Mouse (Mus musculus): ENCODE measurements around the gene Atxn7l3. TPM values are rescaled to one million over a fixed set of nuclear protein-coding genes. Genes with fewer than 3 reads are reported as not detected.

The Atxn7l3 gene
- polyA plus RNA-seq, 1 experiment from 2014 or later, result 15.1 TPM

DNA sequence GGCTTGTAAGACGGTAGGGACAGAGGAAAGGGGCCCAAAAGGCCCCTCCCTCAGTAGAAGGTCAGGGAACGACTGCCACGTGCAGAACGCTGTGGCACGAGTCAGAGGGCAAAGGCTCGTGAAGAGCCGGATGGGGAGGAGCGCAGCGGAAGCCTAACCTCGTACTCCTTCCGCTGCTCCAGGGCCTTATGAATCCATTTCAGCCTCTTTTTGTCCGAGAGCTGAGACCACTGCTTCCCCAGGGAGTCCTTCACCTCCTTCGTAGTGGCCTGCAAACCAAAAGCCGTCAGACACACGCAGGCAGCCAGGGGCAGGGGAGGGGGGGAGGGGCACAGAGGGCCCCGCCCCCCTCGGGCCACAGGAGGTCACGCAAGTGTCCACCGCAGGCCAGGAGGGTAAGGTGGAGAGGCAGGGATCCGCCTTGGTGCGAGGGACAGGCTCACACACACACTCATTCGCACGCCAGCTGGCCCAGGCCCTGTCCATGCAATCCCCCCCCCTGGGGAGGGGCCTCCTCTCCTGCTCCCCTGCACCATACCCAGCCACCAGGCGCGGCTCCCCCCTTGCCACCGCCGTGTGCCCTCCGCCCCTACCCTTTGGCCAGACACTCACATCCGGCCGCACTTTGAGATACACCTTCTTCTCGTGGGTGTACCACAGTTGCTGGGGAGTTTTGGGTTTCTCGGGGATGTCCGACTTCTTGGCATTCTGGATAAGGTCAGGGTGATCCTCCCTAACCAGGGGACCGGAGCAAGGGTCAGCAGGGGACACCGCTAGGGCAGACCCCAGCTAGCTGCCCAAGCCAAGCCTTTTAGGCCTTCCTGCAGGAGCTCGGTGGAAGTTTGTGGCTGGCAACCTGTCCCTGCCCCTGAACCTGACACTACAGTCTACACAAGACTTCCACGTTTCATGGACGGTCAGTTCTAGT is 14.6 kb upstream of the Atxn7l3 start:
- Histone ChIP-seq H3K9ac (replicated peaks; ENCODE audit: low read length) (peak overlapping the region; percentile 9), H3K9me3 (replicated peaks; ENCODE audit: control insufficient read depth, low read length) (no peaks in the 10 kb centered on the region), H3K4me3 (ENCODE audit: low read depth, low read length) (no peak overlapping the region), H3K4me1 (ENCODE audit: control insufficient read depth, insufficient read depth, low read length) (peaks cover 9% of the 10 kb centered on the region), H3K27ac (replicated peaks; ENCODE audit: low read depth, low read length) (no peak overlapping the region), H3K4me2 (ENCODE audit: low read depth, low read length) (no peak overlapping the region), H3K27me3 (ENCODE audit: control insufficient read depth, insufficient read depth, low read length) (no peaks in the 10 kb centered on the region), H3K36me3 (replicated peaks; ENCODE audit: control insufficient read depth, insufficient read depth, low read depth, low read length) (peaks cover 8% of the 10 kb centered on the region; the same call in 1 of the 2 replicates)
- ATAC-seq (replicated peaks; ENCODE audit: insufficient number of reproducible peaks, low FRiP score, low TSS enrichment, low read depth) (no peak), DNase-seq (ENCODE audit: low spot score) (no peak)
- WGBS, result 32% methylated on average over 38 of the region's 38 CpGs

DNA sequence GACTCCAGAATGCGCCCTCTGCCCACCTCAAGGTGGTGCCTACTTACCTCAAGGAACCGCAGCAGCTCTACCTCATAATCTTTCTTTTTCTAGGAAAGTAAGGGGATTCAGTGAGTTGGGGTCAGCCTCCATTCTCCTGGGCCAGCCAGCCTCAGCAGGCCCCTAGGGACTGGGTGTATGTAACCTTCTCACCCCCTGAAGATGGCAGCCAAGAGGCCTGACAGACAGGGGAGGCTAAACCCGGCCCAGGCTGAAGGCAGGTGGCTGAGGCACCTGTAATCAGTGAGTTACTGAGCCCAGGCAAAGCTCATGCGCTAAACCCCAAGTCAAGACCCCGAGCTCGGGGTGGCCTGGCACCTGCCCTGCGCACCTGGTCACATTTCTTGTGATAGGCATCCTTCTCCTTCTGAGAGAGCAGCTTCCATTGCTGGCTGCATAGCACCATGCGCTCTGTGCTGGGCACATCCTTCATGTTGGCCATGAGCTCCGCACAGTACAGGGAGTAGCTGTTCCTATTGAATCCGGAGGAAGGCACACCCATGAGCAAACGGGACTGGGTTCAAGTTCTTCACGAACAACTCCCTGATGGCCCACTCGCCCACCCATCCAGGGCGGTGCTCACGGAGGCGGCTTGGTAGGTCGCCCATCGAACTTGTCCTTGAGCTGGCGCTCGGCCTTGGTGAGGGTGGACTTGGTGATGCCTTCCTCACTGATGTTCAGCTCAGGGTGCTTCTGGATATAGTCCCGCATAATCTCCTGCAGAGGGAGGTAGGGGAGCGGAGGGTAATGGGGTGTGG is 13.6 kb upstream of the Atxn7l3 start:
- Histone ChIP-seq H3K27me3 (ENCODE audit: control insufficient read depth, insufficient read depth, low read length) (no peaks in the 10 kb centered on the region), H3K36me3 (replicated peaks; ENCODE audit: control insufficient read depth, insufficient read depth, low read depth, low read length) (peaks cover 8% of the 10 kb centered on the region; the same call in 1 of the 2 replicates), H3K9me3 (replicated peaks; ENCODE audit: control insufficient read depth, low read length) (no peaks in the 10 kb centered on the region), H3K4me2 (ENCODE audit: low read depth, low read length) (peak overlapping the region; percentile 32; the same call in 1 of the 2 replicates), H3K4me3 (ENCODE audit: low read depth, low read length) (peak overlapping the region; percentile 23), H3K9ac (replicated peaks; ENCODE audit: low read length) (peak overlapping the region; percentile 19), H3K27ac (replicated peaks; ENCODE audit: low read depth, low read length) (no peak overlapping the region), H3K4me1 (ENCODE audit: control insufficient read depth, insufficient read depth, low read length) (peaks cover 5% of the 10 kb centered on the region)
- WGBS, result 89% methylated on average over 22 of the region's 22 CpGs
- ATAC-seq (replicated peaks; ENCODE audit: insufficient number of reproducible peaks, low FRiP score, low TSS enrichment, low read depth), result no peak
- DNase-seq (ENCODE audit: low spot score), result no peak

DNA sequence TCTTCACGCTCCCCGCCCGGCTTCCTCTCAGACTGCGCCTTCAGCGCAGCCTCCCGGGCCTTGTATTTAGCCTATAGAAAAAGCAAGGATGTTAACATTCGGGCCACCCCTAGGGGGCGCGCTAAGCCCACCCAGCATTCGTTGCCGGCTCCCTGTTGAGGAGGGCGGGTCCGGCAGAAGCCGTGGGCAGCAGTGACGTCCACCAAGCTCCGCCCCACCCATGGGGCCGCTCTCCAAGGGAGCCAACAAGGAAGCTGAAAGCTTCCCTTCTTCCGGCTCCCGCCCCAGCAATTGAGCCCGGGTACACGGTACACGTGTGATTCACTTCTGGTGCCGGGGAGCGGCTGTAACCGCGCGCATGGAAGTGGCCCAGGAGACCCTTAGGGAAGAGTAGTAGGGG is 12.5 kb upstream of the Atxn7l3 start:
- H3K36me3 ChIP-seq (replicated peaks; ENCODE audit: control insufficient read depth, insufficient read depth, low read depth, low read length), result peaks cover 8% of the 10 kb centered on the region; the same call in 1 of the 2 replicates
- peak overlapping the region; percentile 19 for H3K9ac ChIP-seq (replicated peaks; ENCODE audit: low read length)
- peak; percentile 98 for DNase-seq (ENCODE audit: low spot score)
- peak; percentile 86 for ATAC-seq (replicated peaks; ENCODE audit: insufficient number of reproducible peaks, low FRiP score, low TSS enrichment, low read depth)
- peak overlapping the region; percentile 23 for H3K4me3 ChIP-seq (ENCODE audit: low read depth, low read length)
- peak overlapping the region; percentile 4; the same call in 1 of the 2 replicates for H3K27ac ChIP-seq (replicated peaks; ENCODE audit: low read depth, low read length)
- H3K9me3 ChIP-seq (replicated peaks; ENCODE audit: control insufficient read depth, low read length), result no peaks in the 10 kb centered on the region
- H3K4me1 ChIP-seq (ENCODE audit: control insufficient read depth, insufficient read depth, low read length), result peaks cover 5% of the 10 kb centered on the region
- WGBS, result under 1% methylated on average over 27 of the region's 27 CpGs
- H3K4me2 ChIP-seq (ENCODE audit: low read depth, low read length), result peak overlapping the region; percentile 32
- no peaks in the 10 kb centered on the region for H3K27me3 ChIP-seq (ENCODE audit: control insufficient read depth, insufficient read depth, low read length)

DNA sequence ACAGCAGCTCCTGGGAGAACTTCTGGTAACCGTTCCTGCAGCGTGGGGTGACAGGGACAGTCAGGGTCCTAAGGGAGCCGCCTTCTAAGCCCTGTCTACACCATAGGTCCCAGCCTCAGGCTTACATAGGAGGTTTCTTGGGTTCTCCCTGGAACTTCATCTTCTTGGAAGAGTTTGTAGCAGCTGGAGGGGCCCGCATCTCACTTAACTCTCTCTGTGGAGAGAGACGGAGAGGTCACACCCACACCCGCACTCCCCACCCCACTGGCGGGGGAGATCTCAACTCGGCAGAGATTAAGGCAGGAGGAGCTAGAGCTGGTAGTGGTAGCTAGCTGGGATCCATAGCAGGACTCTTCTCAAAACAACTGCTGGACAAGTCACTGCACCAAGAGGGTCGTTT is 11.7 kb upstream of the Atxn7l3 start:
- ATAC-seq (replicated peaks; ENCODE audit: insufficient number of reproducible peaks, low FRiP score, low TSS enrichment, low read depth), result no peak
- no peaks in the 10 kb centered on the region for H3K9me3 ChIP-seq (replicated peaks; ENCODE audit: control insufficient read depth, low read length)
- no peak overlapping the region for H3K27ac ChIP-seq (replicated peaks; ENCODE audit: low read depth, low read length)
- DNase-seq (ENCODE audit: low spot score), result no peak
- H3K27me3 ChIP-seq (ENCODE audit: control insufficient read depth, insufficient read depth, low read length), result no peaks in the 10 kb centered on the region
- H3K36me3 ChIP-seq (replicated peaks; ENCODE audit: control insufficient read depth, insufficient read depth, low read depth, low read length), result peaks cover 8% of the 10 kb centered on the region; the same call in 1 of the 2 replicates
- 85% methylated on average over 9 of the region's 9 CpGs for WGBS
- no peak overlapping the region for H3K4me3 ChIP-seq (ENCODE audit: low read depth, low read length)
- no peak overlapping the region for H3K9ac ChIP-seq (replicated peaks; ENCODE audit: low read length)
- H3K4me2 ChIP-seq (ENCODE audit: low read depth, low read length), result no peak overlapping the region
- peaks cover 5% of the 10 kb centered on the region for H3K4me1 ChIP-seq (ENCODE audit: control insufficient read depth, insufficient read depth, low read length)

DNA sequence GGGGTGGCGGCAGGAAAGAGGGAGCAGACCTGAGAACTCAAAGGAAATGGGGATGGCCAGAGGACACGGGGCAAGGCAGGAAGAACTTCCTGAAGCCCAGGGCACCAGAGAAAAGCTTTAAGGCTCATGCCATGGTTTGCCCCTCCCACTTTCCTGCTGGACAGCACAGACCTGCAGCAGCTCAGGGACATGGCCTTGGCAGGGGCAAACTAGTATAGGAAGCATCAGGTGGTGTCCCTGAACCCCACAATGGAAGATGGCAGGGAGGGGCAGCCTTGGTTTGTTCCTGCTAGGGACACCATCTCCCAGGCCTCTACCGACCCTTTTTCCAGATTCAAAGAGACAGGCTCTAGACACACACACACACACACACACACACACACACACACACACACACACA is 8.9 kb upstream of the Atxn7l3 start:
- Histone ChIP-seq H3K9me3 (replicated peaks; ENCODE audit: control insufficient read depth, low read length) (no peaks in the 10 kb centered on the region), H3K4me2 (ENCODE audit: low read depth, low read length) (no peak overlapping the region), H3K27ac (replicated peaks; ENCODE audit: low read depth, low read length) (no peak overlapping the region), H3K4me1 (ENCODE audit: control insufficient read depth, insufficient read depth, low read length) (no peaks in the 10 kb centered on the region; the same call in none of the 2 replicates), H3K36me3 (replicated peaks; ENCODE audit: control insufficient read depth, insufficient read depth, low read depth, low read length) (peaks cover 8% of the 10 kb centered on the region; the same call in 1 of the 2 replicates), H3K4me3 (ENCODE audit: low read depth, low read length) (no peak overlapping the region), H3K27me3 (ENCODE audit: control insufficient read depth, insufficient read depth, low read length) (no peaks in the 10 kb centered on the region), H3K9ac (replicated peaks; ENCODE audit: low read length) (no peak overlapping the region)
- no peak for DNase-seq (ENCODE audit: low spot score)
- ATAC-seq (replicated peaks; ENCODE audit: insufficient number of reproducible peaks, low FRiP score, low TSS enrichment, low read depth), result no peak
- whole genome bisulfite sequencing, result 61% methylated on average over 3 of the region's 3 CpGs

DNA sequence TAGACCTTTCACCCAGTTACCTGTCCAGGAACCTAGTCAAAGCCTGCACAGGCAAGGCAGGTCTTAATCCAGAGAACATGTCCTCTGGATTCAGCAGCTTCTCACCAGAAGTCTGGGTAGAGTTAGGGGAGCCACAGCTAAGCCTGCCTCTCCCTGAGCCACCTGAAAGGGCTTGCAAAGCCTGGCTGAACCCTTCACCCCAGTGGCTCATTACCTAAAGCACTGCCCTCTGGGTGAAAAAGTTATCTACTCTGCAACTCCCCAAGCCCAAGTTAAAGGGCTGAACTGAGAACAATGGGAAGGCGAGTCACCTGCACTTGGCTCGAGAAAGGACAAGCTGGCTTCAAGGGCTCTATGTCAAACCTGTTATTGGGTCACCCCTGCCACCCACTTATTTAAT is 7.7 kb upstream of the Atxn7l3 start:
- H3K27ac ChIP-seq (replicated peaks; ENCODE audit: low read depth, low read length), result no peak overlapping the region
- H3K4me2 ChIP-seq (ENCODE audit: low read depth, low read length), result no peak overlapping the region
- no peaks in the 10 kb centered on the region for H3K27me3 ChIP-seq (ENCODE audit: control insufficient read depth, insufficient read depth, low read length)
- no peak for ATAC-seq (replicated peaks; ENCODE audit: insufficient number of reproducible peaks, low FRiP score, low TSS enrichment, low read depth)
- no peaks in the 10 kb centered on the region; the same call in 1 of the 2 replicates for H3K4me1 ChIP-seq (ENCODE audit: control insufficient read depth, insufficient read depth, low read length)
- H3K36me3 ChIP-seq (replicated peaks; ENCODE audit: control insufficient read depth, insufficient read depth, low read depth, low read length), result peaks cover 8% of the 10 kb centered on the region; the same call in 1 of the 2 replicates
- H3K4me3 ChIP-seq (ENCODE audit: low read depth, low read length), result no peak overlapping the region
- no peak overlapping the region for H3K9ac ChIP-seq (replicated peaks; ENCODE audit: low read length)
- no peak for DNase-seq (ENCODE audit: low spot score)
- H3K9me3 ChIP-seq (replicated peaks; ENCODE audit: control insufficient read depth, low read length), result no peaks in the 10 kb centered on the region
- 49% methylated on average over 2 of the region's 2 CpGs for WGBS

DNA sequence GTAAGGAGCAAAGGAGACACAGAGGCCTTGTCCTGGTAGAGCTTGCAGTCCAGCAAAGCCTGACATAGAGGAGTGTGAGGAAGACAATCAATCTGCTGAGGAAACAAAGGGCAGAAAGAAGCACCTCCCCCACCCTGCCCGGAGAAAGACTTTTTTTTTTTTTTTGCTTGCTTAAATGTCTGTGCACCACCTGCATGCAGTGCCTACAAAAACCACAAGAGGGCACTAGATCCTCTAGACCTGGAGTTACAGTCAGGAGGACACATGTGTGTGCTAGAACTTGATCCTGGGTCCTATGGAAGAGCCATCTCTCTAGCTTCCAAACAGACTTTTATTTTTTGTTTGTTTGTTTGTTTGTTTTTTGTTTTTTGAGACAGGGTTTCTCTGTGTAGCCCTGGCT is 3.4 kb upstream of the Atxn7l3 start:
- H3K36me3 ChIP-seq (replicated peaks; ENCODE audit: control insufficient read depth, insufficient read depth, low read depth, low read length), result no peaks in the 10 kb centered on the region
- no peak overlapping the region for H3K4me2 ChIP-seq (ENCODE audit: low read depth, low read length)
- H3K27ac ChIP-seq (replicated peaks; ENCODE audit: low read depth, low read length), result no peak overlapping the region
- ATAC-seq (replicated peaks; ENCODE audit: insufficient number of reproducible peaks, low FRiP score, low TSS enrichment, low read depth) (no peak), DNase-seq (ENCODE audit: low spot score) (peak; percentile 80)
- WGBS, result 22% methylated on average over 1 of the region's 1 CpGs
- no peaks in the 10 kb centered on the region for H3K9me3 ChIP-seq (replicated peaks; ENCODE audit: control insufficient read depth, low read length)
- H3K4me1 ChIP-seq (ENCODE audit: control insufficient read depth, insufficient read depth, low read length), result peaks cover 6% of the 10 kb centered on the region; the same call in 1 of the 2 replicates
- no peaks in the 10 kb centered on the region for H3K27me3 ChIP-seq (ENCODE audit: control insufficient read depth, insufficient read depth, low read length)
- no peak overlapping the region for H3K9ac ChIP-seq (replicated peaks; ENCODE audit: low read length)
- no peak overlapping the region for H3K4me3 ChIP-seq (ENCODE audit: low read depth, low read length)

Measured in embryonic facial prominence, embryonic 11.5 days (tissue).